Mouse (Mus musculus): ENCODE measurements around the gene Nucb1.

DNA sequence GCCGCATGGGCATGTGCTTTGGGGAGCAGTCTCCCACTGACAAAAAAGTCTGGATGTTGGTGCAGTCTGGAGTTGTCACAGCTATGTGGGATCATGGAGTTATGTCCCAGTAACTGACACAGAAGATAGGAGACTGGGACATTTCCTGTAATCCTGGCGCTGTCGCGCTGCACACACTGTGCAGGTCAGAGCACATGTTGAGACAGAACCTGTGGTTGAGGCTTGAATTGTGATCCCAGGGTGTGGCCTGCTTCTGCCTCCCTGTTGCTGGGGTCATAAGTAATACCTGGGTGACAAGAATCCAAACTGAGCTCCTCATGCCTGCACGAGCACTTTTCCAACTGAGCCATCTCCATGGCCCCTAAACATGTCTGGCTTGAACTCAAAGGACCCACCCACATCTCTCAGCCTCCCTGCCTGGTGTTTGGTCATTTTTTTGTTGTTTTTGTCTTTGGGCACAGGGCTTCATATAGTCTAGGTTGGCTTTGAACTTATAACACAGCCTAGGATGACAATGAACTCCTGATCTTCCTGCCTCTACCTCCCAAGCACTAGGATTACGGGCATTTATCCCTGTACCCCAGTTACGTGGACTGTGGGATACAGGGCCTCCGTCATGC, 17.9 kb downstream of the Nucb1 start:
- TF ChIP-seq CTCF (IDR thresholded peaks at IDR 0.05; ENCODE audit: low read depth, low read length), result no peak
- no peak for TF ChIP-seq POLR2A (IDR thresholded peaks at IDR 0.05; ENCODE audit: extremely low read depth, insufficient read depth, low read length)

Data from liver, adult 2 months (tissue).